Mouse (Mus musculus): ENCODE results near the gene Npvf. TPM values are rescaled to one million over a fixed set of nuclear protein-coding genes. Genes with fewer than 3 reads are reported as not detected.

Gene Npvf
- not detected in 2 replicates for polyA plus RNA-seq (2016; fragmentation: Nextera tagmentation; extraction: Ambion mirVana)

GRCm38 (mm10) chr6:50654356-50654755 lies at the start of gene Npvf:
Npvf (minus strand) TSS chr6:50654439.
- Histone ChIP-seq H3K9me3 (replicated peaks) (no peaks in the 10 kb centered on the region), H3K36me3 (no peaks in the 10 kb centered on the region), H3K27ac (replicated peaks) (no peak within 1 kb of the TSS), H3K4me1 (no peaks in the 10 kb centered on the region), H3K27me3 (ENCODE audit: low read depth, poor library complexity, severe bottlenecking) (no peaks in the 10 kb centered on the region), H3K4me3 (no peak within 1 kb of the TSS)
- 80% methylated on average over 4 of the region's 4 CpGs for WGBS
- DNase-seq (ENCODE audit: low spot score): no peak

- DNase-seq (ENCODE audit: low spot score): no peak
- Histone ChIP-seq H3K4me1 (no peaks in the 10 kb centered on the region), H3K4me3 (no peak overlapping the region), H3K27me3 (ENCODE audit: low read depth, poor library complexity, severe bottlenecking) (no peaks in the 10 kb centered on the region), H3K36me3 (no peaks in the 10 kb centered on the region), H3K9me3 (replicated peaks) (no peaks in the 10 kb centered on the region), H3K27ac (replicated peaks) (no peak overlapping the region)
- WGBS: 78% methylated on average over 15 of the region's 15 CpGs
Observed at GRCm38 (mm10) chr6:50689121-50689815, 35.0 kb upstream of the Npvf start.

GRCm38 (mm10) chr6:50684646-50685415 lies 30.6 kb upstream of the Npvf start:
- Histone ChIP-seq H3K36me3 (no peaks in the 10 kb centered on the region), H3K27me3 (ENCODE audit: low read depth, poor library complexity, severe bottlenecking) (peaks cover 23% of the 10 kb centered on the region; the same call in 1 of the 2 replicates), H3K4me1 (peaks cover 13% of the 10 kb centered on the region), H3K9me3 (replicated peaks) (no peaks in the 10 kb centered on the region), H3K4me3 (no peak overlapping the region), H3K27ac (replicated peaks) (no peak overlapping the region)
- 76% methylated on average over 7 of the region's 7 CpGs for WGBS
- no peak for DNase-seq (ENCODE audit: low spot score)

DNA sequence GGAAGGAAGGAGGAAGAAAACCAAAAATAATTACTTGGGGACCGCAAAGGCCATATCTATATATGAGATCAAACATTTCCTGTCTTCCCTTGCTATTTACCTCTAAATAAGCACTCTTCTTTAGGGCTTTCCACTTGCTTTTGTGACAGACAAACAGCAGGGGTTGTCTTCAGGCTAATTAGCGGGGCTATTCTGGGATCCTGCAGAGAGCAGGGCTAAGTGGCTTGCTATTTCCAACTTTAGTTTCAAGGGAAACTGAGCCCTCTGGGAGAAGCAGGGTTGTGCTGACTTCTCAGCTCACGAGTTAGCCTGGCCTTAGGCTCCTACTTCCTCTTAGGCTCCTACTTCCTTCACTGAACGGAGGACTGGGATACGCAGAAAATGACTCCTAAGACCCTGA lies 27.3 kb upstream of the Npvf start:
- Histone ChIP-seq H3K4me1 (peaks cover 13% of the 10 kb centered on the region), H3K9me3 (replicated peaks) (no peaks in the 10 kb centered on the region), H3K36me3 (no peaks in the 10 kb centered on the region), H3K27ac (replicated peaks) (no peak overlapping the region), H3K4me3 (no peak overlapping the region), H3K27me3 (ENCODE audit: low read depth, poor library complexity, severe bottlenecking) (peaks cover 23% of the 10 kb centered on the region; the same call in 1 of the 2 replicates)
- WGBS: 34% methylated on average over 5 of the region's 5 CpGs
- DNase-seq (ENCODE audit: low spot score): no peak

GRCm38 (mm10) chr6:50680224-50681215 lies 26.3 kb upstream of the Npvf start:
- WGBS: 71% methylated on average over 20 of the region's 20 CpGs
- H3K27me3 ChIP-seq (ENCODE audit: low read depth, poor library complexity, severe bottlenecking): peaks cover 23% of the 10 kb centered on the region; the same call in 1 of the 2 replicates
- no peak overlapping the region for H3K27ac ChIP-seq (replicated peaks)
- H3K36me3 ChIP-seq: no peaks in the 10 kb centered on the region
- DNase-seq (ENCODE audit: low spot score): no peak
- H3K4me1 ChIP-seq: peaks cover 13% of the 10 kb centered on the region
- H3K4me3 ChIP-seq: no peak overlapping the region
- H3K9me3 ChIP-seq (replicated peaks): no peaks in the 10 kb centered on the region

- Histone ChIP-seq H3K4me1 (peaks cover 13% of the 10 kb centered on the region), H3K9me3 (replicated peaks) (no peaks in the 10 kb centered on the region), H3K36me3 (no peaks in the 10 kb centered on the region), H3K4me3 (no peak overlapping the region), H3K27ac (replicated peaks) (0 out of 2 replicates have a peak overlapping the region, but pooled peaks have one; percentile 23), H3K27me3 (ENCODE audit: low read depth, poor library complexity, severe bottlenecking) (peaks cover 23% of the 10 kb centered on the region; the same call in 1 of the 2 replicates)
- no peak for DNase-seq (ENCODE audit: low spot score)
- 92% methylated on average over 2 of the region's 2 CpGs for WGBS
Observed at GRCm38 (mm10) chr6:50679486-50679828, 25.2 kb upstream of the Npvf start.

DNA sequence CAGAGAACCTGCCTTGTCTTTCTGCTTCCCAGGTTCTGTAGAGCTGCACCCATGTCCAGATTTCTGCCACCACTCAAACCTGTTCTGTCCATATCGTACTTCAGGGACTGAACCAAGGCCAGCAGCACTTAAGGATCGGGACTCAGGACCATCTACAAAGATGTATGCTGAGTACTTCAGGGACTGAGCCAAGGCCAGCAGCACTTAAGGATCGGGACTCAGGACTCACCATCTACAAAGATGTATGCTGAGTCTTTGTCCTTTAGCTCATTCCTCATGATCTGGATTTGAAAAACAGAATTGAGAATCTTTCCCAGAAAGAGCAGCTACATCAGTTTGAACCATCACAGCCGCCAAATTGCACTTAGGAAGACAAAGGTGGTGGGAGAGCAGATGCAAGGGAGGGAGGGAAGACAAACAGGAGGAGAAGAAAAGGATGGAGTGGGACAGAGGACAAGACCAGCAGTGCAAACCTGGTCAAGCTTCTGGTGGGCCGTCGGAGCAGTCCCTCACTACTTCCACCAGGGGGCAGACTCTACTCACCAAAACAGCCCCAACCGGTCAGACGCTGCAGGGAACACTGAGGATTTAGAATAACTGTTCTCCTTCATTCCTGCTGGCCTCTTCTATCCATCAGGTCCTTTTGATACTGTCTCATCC lies 24.7 kb upstream of the Npvf start:
- H3K36me3 ChIP-seq: no peaks in the 10 kb centered on the region
- no peak overlapping the region for H3K4me3 ChIP-seq
- H3K27me3 ChIP-seq (ENCODE audit: low read depth, poor library complexity, severe bottlenecking): peaks cover 23% of the 10 kb centered on the region; the same call in 1 of the 2 replicates
- WGBS: 30% methylated on average over 8 of the region's 8 CpGs
- no peaks in the 10 kb centered on the region for H3K9me3 ChIP-seq (replicated peaks)
- peaks cover 13% of the 10 kb centered on the region for H3K4me1 ChIP-seq
- 0 out of 2 replicates have a peak overlapping the region, but pooled peaks have one; percentile 23 for H3K27ac ChIP-seq (replicated peaks)
- peak; percentile 77 for DNase-seq (ENCODE audit: low spot score)

DNA sequence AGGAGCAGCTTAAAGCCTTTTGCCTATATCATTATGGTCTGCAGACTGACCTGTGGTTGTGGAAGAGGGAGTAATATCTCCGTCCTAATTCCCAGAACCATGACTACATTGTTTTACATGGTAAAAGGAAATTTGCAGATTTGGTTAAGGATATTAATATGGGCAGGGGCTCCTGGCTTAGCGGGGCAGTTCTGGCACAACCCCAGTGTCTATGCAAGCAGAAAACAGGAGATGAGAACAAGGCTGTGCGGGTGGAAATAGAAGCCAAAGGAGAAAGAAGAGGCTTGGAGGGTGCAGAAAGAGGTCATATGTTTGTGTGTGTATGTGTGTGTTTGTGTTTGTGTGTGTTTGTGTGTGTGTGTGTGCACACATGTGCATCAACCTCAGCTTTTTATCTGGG lies 17.0 kb upstream of the Npvf start:
- H3K9me3 ChIP-seq (replicated peaks): no peaks in the 10 kb centered on the region
- no peaks in the 10 kb centered on the region for H3K27me3 ChIP-seq (ENCODE audit: low read depth, poor library complexity, severe bottlenecking)
- H3K27ac ChIP-seq (replicated peaks): no peak overlapping the region
- no peaks in the 10 kb centered on the region for H3K36me3 ChIP-seq
- H3K4me3 ChIP-seq: no peak overlapping the region
- 86% methylated on average over 3 of the region's 3 CpGs for WGBS
- no peak for DNase-seq (ENCODE audit: low spot score)
- H3K4me1 ChIP-seq: no peaks in the 10 kb centered on the region

GRCm38 (mm10) chr6:50666937-50667336 lies 12.7 kb upstream of the Npvf start:
- WGBS: 83% methylated on average over 5 of the region's 5 CpGs
- H3K9me3 ChIP-seq (replicated peaks): no peaks in the 10 kb centered on the region
- no peak for DNase-seq (ENCODE audit: low spot score)
- H3K36me3 ChIP-seq: no peaks in the 10 kb centered on the region
- H3K4me3 ChIP-seq: no peak overlapping the region
- no peaks in the 10 kb centered on the region for H3K4me1 ChIP-seq
- no peak overlapping the region for H3K27ac ChIP-seq (replicated peaks)
- no peaks in the 10 kb centered on the region for H3K27me3 ChIP-seq (ENCODE audit: low read depth, poor library complexity, severe bottlenecking)

DNA sequence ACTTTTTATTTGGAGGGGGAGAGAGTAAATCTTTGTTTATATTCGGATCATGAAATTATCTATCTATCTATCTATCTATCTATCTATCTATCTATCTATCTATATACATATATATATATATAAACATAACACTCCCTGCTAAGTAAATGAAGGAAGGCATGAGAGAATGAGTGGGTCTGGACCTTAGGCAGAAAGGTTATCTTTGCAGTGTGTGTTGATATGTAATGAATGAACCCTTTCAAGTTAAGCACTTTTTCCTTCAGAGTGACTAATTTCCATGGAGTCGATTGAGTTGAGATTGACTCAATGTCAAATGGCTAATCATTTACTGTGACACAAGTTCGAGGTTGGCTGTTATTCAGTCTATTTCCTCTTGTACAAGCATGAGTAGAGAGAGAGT lies 10.8 kb upstream of the Npvf start:
- Histone ChIP-seq H3K27ac (replicated peaks) (no peak overlapping the region), H3K27me3 (ENCODE audit: low read depth, poor library complexity, severe bottlenecking) (no peaks in the 10 kb centered on the region), H3K9me3 (replicated peaks) (no peaks in the 10 kb centered on the region), H3K4me1 (no peaks in the 10 kb centered on the region), H3K4me3 (no peak overlapping the region), H3K36me3 (no peaks in the 10 kb centered on the region)
- 86% methylated on average over 3 of the region's 3 CpGs for WGBS
- DNase-seq (ENCODE audit: low spot score): no peak

DNA sequence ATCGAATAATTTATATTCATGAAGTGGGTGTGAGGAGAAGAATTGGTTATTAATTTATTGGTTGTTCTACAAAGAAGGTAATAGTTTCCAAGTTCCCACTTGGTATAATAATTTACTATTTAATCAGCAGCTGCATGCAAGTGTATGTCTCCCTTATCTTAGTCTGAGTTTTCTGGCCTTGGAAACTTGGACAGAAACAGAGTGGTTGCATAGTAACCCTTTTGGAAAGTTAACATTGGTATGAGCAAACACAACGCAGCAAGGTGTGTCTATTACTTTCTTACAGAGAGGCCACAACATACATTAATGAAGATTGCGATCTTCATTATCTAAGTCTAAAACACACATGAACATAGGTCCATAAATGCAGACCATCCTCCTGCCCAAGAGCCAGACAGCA lies 10.0 kb upstream of the Npvf start:
- Histone ChIP-seq H3K27me3 (ENCODE audit: low read depth, poor library complexity, severe bottlenecking) (no peaks in the 10 kb centered on the region), H3K9me3 (replicated peaks) (no peaks in the 10 kb centered on the region), H3K27ac (replicated peaks) (no peak overlapping the region), H3K4me1 (no peaks in the 10 kb centered on the region), H3K4me3 (no peak overlapping the region), H3K36me3 (no peaks in the 10 kb centered on the region)
- no peak for DNase-seq (ENCODE audit: low spot score)
- WGBS: 92% methylated on average over 3 of the region's 3 CpGs

Data from midbrain, embryonic 10.5 days (tissue).